Mouse (Mus musculus): Measurements from ENCODE around the gene Chrna4.

- TF ChIP-seq CTCF (IDR thresholded peaks at IDR 0.05; ENCODE audit: control insufficient read depth, insufficient read depth, insufficient replicate concordance, low read depth, low read length) (no peak), POLR2A (IDR thresholded peaks at IDR 0.05; ENCODE audit: control insufficient read depth, low read depth, low read length) (no peak)
These were observed 35.0 kb downstream of the Chrna4 start for GRCm38 (mm10) chr2:181008339-181008738.

Data from testis, adult 2 months (tissue).